In genomic region chr4:123662914-123663687, GRCm38 (mm10) we compare ENCODE assay signal across 7 mouse cellular contexts. TPM values are rescaled to one million over a fixed set of nuclear protein-coding genes. Genes with fewer than 3 reads are reported as not detected.
DNase-seq lines count a peak whose midpoint lies in the region; TF ChIP-seq lines count a peak whose summit lies in the region.

No protein-coding gene starts in this region.

- H3ac ChIP-seq in C2C12 (ENCODE audit: control insufficient read depth, insufficient read length, low read depth), result peak overlapping the region; percentile 38

- TF ChIP-seq CTCF in C2C12 (IDR thresholded peaks at IDR 0.05; ENCODE audit: control insufficient read depth, insufficient read depth, insufficient read length), result no peak
- no peak for TF ChIP-seq CTCF in kidney, adult 2 months (conservative IDR thresholded peaks at IDR 0.05; ENCODE audit: insufficient read depth, insufficient read length, low read depth, low read length)

- peak overlapping the region; percentile 57 for H3K4me3 ChIP-seq in C2C12 (ENCODE audit: insufficient read depth, poor library complexity, severe bottlenecking)
- peak overlapping the region; percentile 87 for H3K4me3 ChIP-seq in erythroblast, embryonic 14.5 days (replicated peaks)
- H3K4me3 ChIP-seq in kidney, adult 2 months (ENCODE audit: insufficient read depth, low read depth, low read length), result peak overlapping the region; percentile 93

- H3K4me1 ChIP-seq in erythroblast, embryonic 14.5 days (ENCODE audit: control insufficient read depth), result peaks cover 63% of the 10 kb centered on the region
- peaks cover 15% of the 10 kb centered on the region; the same call in 1 of the 2 replicates for H3K4me1 ChIP-seq in kidney, adult 2 months (ENCODE audit: control insufficient read depth, insufficient read depth, low read length)

- H3K79me3 ChIP-seq in C2C12 (ENCODE audit: low read depth), result peaks cover 27% of the 10 kb centered on the region

- peak overlapping the region; percentile 79 for H3K27ac ChIP-seq in kidney, adult 2 months (ENCODE audit: insufficient read depth, low read depth, low read length)

- H3K79me2 ChIP-seq in C2C12 (ENCODE audit: control insufficient read depth, insufficient read depth), result peaks cover 61% of the 10 kb centered on the region

- WGBS in kidney, adult 2 months, result 3% methylated on average over 15 of the region's 15 CpGs

- H3K36me3 ChIP-seq in C2C12 (ENCODE audit: control insufficient read depth, insufficient read depth), result no peaks in the 10 kb centered on the region
- H3K36me3 ChIP-seq in erythroblast, embryonic 14.5 days (ENCODE audit: control insufficient read depth), result peaks cover 9% of the 10 kb centered on the region
- no peaks in the 10 kb centered on the region for H3K36me3 ChIP-seq in kidney, adult 2 months (ENCODE audit: control insufficient read depth, insufficient read depth, low read length)

- no peaks in the 10 kb centered on the region for H3K27me3 ChIP-seq in C2C12 (ENCODE audit: control insufficient read depth, insufficient read depth, insufficient read length)
- peaks cover 16% of the 10 kb centered on the region for H3K27me3 ChIP-seq in erythroblast, embryonic 14.5 days (ENCODE audit: control insufficient read depth)
- no peaks in the 10 kb centered on the region for H3K27me3 ChIP-seq in kidney, adult 2 months (replicated peaks; ENCODE audit: control insufficient read depth, insufficient read depth, low read length)

- no peak for TF ChIP-seq POLR2A in kidney, adult 2 months (IDR thresholded peaks at IDR 0.05; ENCODE audit: low read depth, low read length)

- DNase-seq in A20 (ENCODE audit: low read depth, low spot score), result peak; percentile 61
- DNase-seq in kidney, adult 2 months, result peak; percentile 84
- peak; percentile 40 for DNase-seq in mesoderm, embryonic 11.5 days (ENCODE audit: low read depth, low spot score)
- DNase-seq in urinary bladder, postnatal 14 days (ENCODE audit: low spot score), result no peak
- DNase-seq in c-Kit-positive CD71-positive TER-119-positive erythroid progenitor cells, embryonic 14.5 days (ENCODE audit: low spot score), result no peak

- H3K9me3 ChIP-seq in erythroblast, embryonic 14.5 days (ENCODE audit: control insufficient read depth, low read length), result no peaks in the 10 kb centered on the region

TF ChIP-seq in C2C12, 6 proteins besides CTCF, POLR2A, EP300 and RAD21:
- no peak for TF ChIP-seq MYOD1 (IDR thresholded peaks at IDR 0.05; ENCODE audit: control insufficient read depth, insufficient read length, low read depth)
- TF ChIP-seq MAX (IDR thresholded peaks at IDR 0.05), result no peak
- no peak for TF ChIP-seq USF1 (IDR thresholded peaks at IDR 0.05; ENCODE audit: low read depth)
- no peak for TF ChIP-seq CEBPB (IDR thresholded peaks at IDR 0.05; ENCODE audit: low read depth)
- no peak for TF ChIP-seq FOSL1 (IDR thresholded peaks at IDR 0.05; ENCODE audit: insufficient read depth, low read length, poor library complexity, severe bottlenecking)
- no peak for TF ChIP-seq MYOG (IDR thresholded peaks at IDR 0.05; ENCODE audit: control insufficient read depth, extremely low read depth, insufficient read length)

RNA-seq across cellular contexts. Expression of gene Macf1, which starts 21.1 kb away (rescaled TPM):
- polyA plus RNA-seq in C2C12 (2012; fragmentation: generic; extraction: Trizol), result 60.4 TPM
- polyA plus RNA-seq in erythroblast, embryonic 14.5 days (2012), result 4.9 and 5.5 TPM in 2 replicates
- 58.4 and 62.9 TPM in 2 replicates for polyA plus RNA-seq in kidney, adult 2 months (2012; rRNA removed)

RNA-seq across cellular contexts. Expression of gene Ndufs5, which starts 54.9 kb away (rescaled TPM):
- 322 TPM for polyA plus RNA-seq in C2C12 (2012; fragmentation: generic; extraction: Trizol)
- polyA plus RNA-seq in erythroblast, embryonic 14.5 days (2012), result 8.9 and 13.5 TPM in 2 replicates
- polyA plus RNA-seq in kidney, adult 2 months (2012; rRNA removed), result 99.5 and 147 TPM in 2 replicates

Comparison
In these comparisons a context has a peak if more than half of its experiments do, and no peak if none do; other contexts are left out.
1. DNase-seq: peak in A20 (single experiment), kidney, adult 2 months (single experiment) and mesoderm, embryonic 11.5 days (single experiment); none in urinary bladder, postnatal 14 days (single experiment) and c-Kit-positive CD71-positive TER-119-positive erythroid progenitor cells, embryonic 14.5 days (single experiment).
2. Peak in every context shown above with its lines, with median percentiles within 50 percentile points of each other: H3K4me3 ChIP-seq.